Mouse (Mus musculus) retina, postnatal 1 day (tissue): ENCODE results near the gene Pip4k2b.
"Not testable (repeated sequence)": the region's sequence is repeated elsewhere in the genome, so short reads cannot be mapped to it uniquely, and the experiment has no call there.

Experiments
- DNase-seq: peaks from one replicate; pipeline ENCODE4 v3.0.0-alpha.2; 2012

Pip4k2b gene

GRCm38 (mm10) chr11:97744063-97744717 is at the start of gene Pip4k2b:
Gene Pip4k2b (minus strand): TSS chr11:97744704.
- DNase-seq = no peak

GRCm38 (mm10) chr11:97793165-97793564 is 48.7 kb upstream of the Pip4k2b start:
- peak; percentile 74 for DNase-seq

GRCm38 (mm10) chr11:97790778-97791438 is 46.4 kb upstream of the Pip4k2b start:
- not testable (repeated sequence) for DNase-seq

- DNase-seq = no peak
Measured at GRCm38 (mm10) chr11:97789727-97790126, 45.2 kb upstream of the Pip4k2b start.

GRCm38 (mm10) chr11:97787961-97788360 is 43.5 kb upstream of the Pip4k2b start:
- no peak for DNase-seq

GRCm38 (mm10) chr11:97782564-97782895 is 38.0 kb upstream of the Pip4k2b start:
- no peak for DNase-seq

- peak; percentile 99 for DNase-seq
Measured at GRCm38 (mm10) chr11:97781832-97782563, 37.5 kb upstream of the Pip4k2b start, which contains the start of gene Rpl23. Gene Rpl23 (minus strand): TSS chr11:97782437.

GRCm38 (mm10) chr11:97781478-97781831 is 37.0 kb upstream of the Pip4k2b start:
- no peak for DNase-seq

- DNase-seq = no peak
Measured at GRCm38 (mm10) chr11:97779968-97780701, 35.6 kb upstream of the Pip4k2b start.

- no peak for DNase-seq
Measured at GRCm38 (mm10) chr11:97778918-97779317, 34.4 kb upstream of the Pip4k2b start.

- DNase-seq = peak; percentile 44
Measured at GRCm38 (mm10) chr11:97777129-97777529, 32.6 kb upstream of the Pip4k2b start.

- DNase-seq = no peak
Measured at GRCm38 (mm10) chr11:97776497-97777128, 32.1 kb upstream of the Pip4k2b start.

GRCm38 (mm10) chr11:97775808-97776496 is 31.4 kb upstream of the Pip4k2b start, which contains the start of gene 1700001P01Rik:
Gene 1700001P01Rik (minus strand): TSS chr11:97775918.
- no peak for DNase-seq

GRCm38 (mm10) chr11:97775186-97775585 is 30.7 kb upstream of the Pip4k2b start:
- DNase-seq = no peak

- no peak for DNase-seq
Measured at GRCm38 (mm10) chr11:97771410-97771809, 26.9 kb upstream of the Pip4k2b start.

GRCm38 (mm10) chr11:97769704-97770103 is 25.2 kb upstream of the Pip4k2b start:
- no peak for DNase-seq

- DNase-seq = peak; percentile 97
Measured at GRCm38 (mm10) chr11:97766154-97766881, 21.8 kb upstream of the Pip4k2b start, which contains the start of gene Cwc25. Gene Cwc25 (minus strand): TSS chr11:97766556.

- DNase-seq = peak; percentile 33
Measured at GRCm38 (mm10) chr11:97761638-97762037, 17.1 kb upstream of the Pip4k2b start.

GRCm38 (mm10) chr11:97758942-97759341 is 14.4 kb upstream of the Pip4k2b start:
- no peak for DNase-seq

GRCm38 (mm10) chr11:97758125-97758524 is 13.6 kb upstream of the Pip4k2b start:
- no peak for DNase-seq

GRCm38 (mm10) chr11:97753277-97753676 is 8.8 kb upstream of the Pip4k2b start:
- DNase-seq = no peak
